Mouse (Mus musculus) layer of hippocampus, adult 11-12 months (tissue): ENCODE measurements around the gene Zfpm1.

ENCODE experiments used
- DNase-seq: peaks from one replicate; pipeline ENCODE4 v3.0.0; 2022; ENCODE audit warnings: low spot score

Gene Zfpm1

GRCm38 (mm10) chr8:122296173-122297001 is 14.4 kb downstream of the Zfpm1 start:
- DNase-seq, result peak; percentile 70

GRCm38 (mm10) chr8:122299581-122300254 is 17.8 kb downstream of the Zfpm1 start:
- DNase-seq, result no peak

GRCm38 (mm10) chr8:122301081-122301480 is 19.1 kb downstream of the Zfpm1 start:
- DNase-seq, result no peak

GRCm38 (mm10) chr8:122301866-122302265 is 19.9 kb downstream of the Zfpm1 start:
- no peak for DNase-seq

GRCm38 (mm10) chr8:122303451-122303850 is 21.5 kb downstream of the Zfpm1 start:
- DNase-seq, result no peak

GRCm38 (mm10) chr8:122304058-122304457 is 22.1 kb downstream of the Zfpm1 start:
- DNase-seq, result no peak

GRCm38 (mm10) chr8:122306660-122307399 is 24.9 kb downstream of the Zfpm1 start:
- DNase-seq, result no peak

GRCm38 (mm10) chr8:122307836-122308235 is 25.9 kb downstream of the Zfpm1 start:
- DNase-seq, result no peak

GRCm38 (mm10) chr8:122309272-122309671 is 27.3 kb downstream of the Zfpm1 start:
- no peak for DNase-seq

GRCm38 (mm10) chr8:122311115-122311514 is 29.2 kb downstream of the Zfpm1 start:
- no peak for DNase-seq

GRCm38 (mm10) chr8:122312553-122312952 is 30.6 kb downstream of the Zfpm1 start:
- no peak for DNase-seq

GRCm38 (mm10) chr8:122313310-122313709 is 31.4 kb downstream of the Zfpm1 start:
- no peak for DNase-seq

- DNase-seq, result peak; percentile 56
Observed at GRCm38 (mm10) chr8:122314899-122315496, 33.1 kb downstream of the Zfpm1 start.

GRCm38 (mm10) chr8:122316402-122316801 is 34.5 kb downstream of the Zfpm1 start:
- DNase-seq, result no peak

- DNase-seq, result no peak
Observed at GRCm38 (mm10) chr8:122317918-122318475, 36.1 kb downstream of the Zfpm1 start.

- DNase-seq, result no peak
Observed at GRCm38 (mm10) chr8:122319045-122319707, 37.2 kb downstream of the Zfpm1 start.

- no peak for DNase-seq
Observed at GRCm38 (mm10) chr8:122319708-122320075, 37.8 kb downstream of the Zfpm1 start.

- no peak for DNase-seq
Observed at GRCm38 (mm10) chr8:122320541-122320940, 38.6 kb downstream of the Zfpm1 start.

- no peak for DNase-seq
Observed at GRCm38 (mm10) chr8:122321455-122321921, 39.5 kb downstream of the Zfpm1 start.

- DNase-seq, result no peak
Observed at GRCm38 (mm10) chr8:122322126-122322525, 40.2 kb downstream of the Zfpm1 start.

- no peak for DNase-seq
Observed at GRCm38 (mm10) chr8:122322792-122323191, 40.9 kb downstream of the Zfpm1 start.
